Mouse (Mus musculus) lung, embryonic 14.5 days (tissue): Measurements from ENCODE around the gene Serinc5. TPM values are rescaled to one million over a fixed set of nuclear protein-coding genes. Genes with fewer than 3 reads are reported as not detected.

ENCODE experiments used
- ATAC-seq: fragments of 200-750 bp; cut with Nextera tagmentation; 2 replicates; pipeline ENCODE4 v1.8.0; 2017; ENCODE audit warnings: mild to moderate bottlenecking, moderate TSS enrichment, moderate library complexity; ENCODE audit not compliant: insufficient read depth
- DNase-seq: peaks from one replicate; pipeline ENCODE4 v3.0.0-alpha.2; 2015
- H3K27ac ChIP-seq: fragments of 300-500 bp; sonication (generic); 2 replicates; pipeline ENCODE4 v1.5.1; 2014; ENCODE audit warnings: low read depth, mild to moderate bottlenecking, moderate library complexity
- H3K27me3 ChIP-seq: fragments of 300-500 bp; sonication (generic); 2 replicates; pipeline ENCODE4 v1.6.1; 2014; ENCODE audit warnings: low read length, control low read depth; ENCODE audit not compliant: insufficient read depth
- H3K36me3 ChIP-seq: fragments of 300-500 bp; sonication (generic); 2 replicates; pipeline ENCODE4 v1.6.1; 2014; ENCODE audit warnings: control low read depth; ENCODE audit not compliant: insufficient read depth
- H3K4me1 ChIP-seq: fragments of 300-500 bp; sonication (generic); 2 replicates; pipeline ENCODE4 v1.6.1; 2014; ENCODE audit warnings: antibody characterized with exemption, control low read depth; ENCODE audit not compliant: insufficient read depth
- H3K4me2 ChIP-seq: fragments of 300-500 bp; sonication (generic); 2 replicates; pipeline ENCODE4 v1.6.1; 2014; ENCODE audit warnings: mild to moderate bottlenecking
- H3K4me3 ChIP-seq: fragments of 300-500 bp; sonication (generic); 2 replicates; pipeline ENCODE4 v1.5.1; 2014; ENCODE audit warnings: low read depth, low read length
- H3K9ac ChIP-seq: fragments of 300-500 bp; sonication (generic); 2 replicates; pipeline ENCODE4 v1.6.1; 2014
- H3K9me3 ChIP-seq: fragments of 300-500 bp; sonication (generic); 2 replicates; pipeline ENCODE4 v1.6.1; 2016; ENCODE audit warnings: low read depth, low read length, control low read depth
- CTCF ChIP-seq: IDR thresholded peaks from 2 replicates; pipeline ENCODE4 v1.5.1; 2016; ENCODE audit warnings: antibody characterized with exemption, low read depth
- WGBS: fragments of 180-500 bp; shearing (Covaris S2); extraction: QIAGEN DNeasy Blood & Tissue Kit; methylation state at CpG from one replicate; pipeline ENCODE4 v1.1.7; 2014; 5-methylcytosine and 5-hydroxymethylcytosine counted together
- polyA plus RNA-seq: library from polyadenylated mRNA; unstranded; fragments of >200 nt; fragmentation: Nextera tagmentation; extraction: Ambion mirVana; gene quantifications from 2 replicates; pipeline ENCODE4 v1.2.1, GENCODE M21; 2014

Serinc5 gene
- polyA plus RNA-seq, 1 experiment from 2014 or later, result 22.0 TPM

- H3K4me1 ChIP-seq, result peaks cover 13% of the 10 kb centered on the region
- ATAC-seq (no peak), DNase-seq (peak; percentile 39)
- no peak overlapping the region for H3K9ac ChIP-seq
- H3K36me3 ChIP-seq, result no peaks in the 10 kb centered on the region
- H3K4me3 ChIP-seq, result no peak overlapping the region
- no peak overlapping the region for H3K4me2 ChIP-seq
- H3K27ac ChIP-seq, result peak overlapping the region; percentile 78
- no peak for TF ChIP-seq CTCF
- H3K9me3 ChIP-seq, result no peaks in the 10 kb centered on the region
- 32% methylated on average over 3 of the region's 3 CpGs for WGBS
- H3K27me3 ChIP-seq, result no peaks in the 10 kb centered on the region
Measured at GRCm38 (mm10) chr13:92588704-92589103, 22.2 kb upstream of the Serinc5 start.

- peak; percentile 30; the same call in 1 of the 2 replicates for ATAC-seq
- TF ChIP-seq CTCF, result no peak
- DNase-seq, result peak; percentile 72
Measured at GRCm38 (mm10) chr13:92589255-92589654, 21.6 kb upstream of the Serinc5 start.

GRCm38 (mm10) chr13:92591225-92591624 is 19.7 kb upstream of the Serinc5 start:
- H3K27me3 ChIP-seq, result no peaks in the 10 kb centered on the region
- no peak overlapping the region for H3K4me2 ChIP-seq
- H3K27ac ChIP-seq, result no peak overlapping the region
- no peak overlapping the region for H3K4me3 ChIP-seq
- peaks cover 20% of the 10 kb centered on the region for H3K4me1 ChIP-seq
- no peak for TF ChIP-seq CTCF
- DNase-seq (no peak), ATAC-seq (no peak)
- 49% methylated on average over 3 of the region's 3 CpGs for WGBS
- H3K9me3 ChIP-seq, result no peaks in the 10 kb centered on the region
- H3K9ac ChIP-seq, result no peak overlapping the region
- no peaks in the 10 kb centered on the region for H3K36me3 ChIP-seq

More at GRCm38 (mm10) chr13:92589255-92589654, 21.6 kb upstream of the Serinc5 start:
- Histone ChIP-seq H3K36me3 (no peaks in the 10 kb centered on the region), H3K9me3 (no peaks in the 10 kb centered on the region), H3K27me3 (no peaks in the 10 kb centered on the region), H3K4me1 (peaks cover 18% of the 10 kb centered on the region), H3K9ac (no peak overlapping the region), H3K4me2 (no peak overlapping the region), H3K27ac (peak overlapping the region; percentile 78), H3K4me3 (no peak overlapping the region)

- Histone ChIP-seq H3K4me2 (0 out of 2 replicates have a peak overlapping the region, but pooled peaks have one; percentile 7), H3K36me3 (no peaks in the 10 kb centered on the region), H3K9ac (no peak overlapping the region), H3K27me3 (no peaks in the 10 kb centered on the region), H3K9me3 (no peaks in the 10 kb centered on the region), H3K4me3 (no peak overlapping the region), H3K27ac (peak overlapping the region; percentile 79), H3K4me1 (peaks cover 20% of the 10 kb centered on the region)
- no peak for ATAC-seq
- 37% methylated on average over 5 of the region's 5 CpGs for WGBS
- TF ChIP-seq CTCF, result no peak
- DNase-seq, result no peak
Measured at GRCm38 (mm10) chr13:92592268-92592785, 18.6 kb upstream of the Serinc5 start.

- Histone ChIP-seq H3K4me3 (no peak overlapping the region), H3K9me3 (no peaks in the 10 kb centered on the region), H3K36me3 (no peaks in the 10 kb centered on the region), H3K4me2 (peak overlapping the region; percentile 7; the same call in 1 of the 2 replicates), H3K4me1 (peaks cover 20% of the 10 kb centered on the region), H3K9ac (no peak overlapping the region), H3K27ac (peak overlapping the region; percentile 79), H3K27me3 (no peaks in the 10 kb centered on the region)
- ATAC-seq (peak; percentile 96), DNase-seq (peak; percentile 93)
- no peak for TF ChIP-seq CTCF
- 10% methylated on average over 12 of the region's 12 CpGs for WGBS
Measured at GRCm38 (mm10) chr13:92592786-92593635, 17.9 kb upstream of the Serinc5 start.

- peak overlapping the region; percentile 73 for H3K27ac ChIP-seq
- DNase-seq, result peak; percentile 61
- no peak overlapping the region for H3K4me3 ChIP-seq
- TF ChIP-seq CTCF, result no peak
- no peaks in the 10 kb centered on the region for H3K9me3 ChIP-seq
- H3K9ac ChIP-seq, result no peak overlapping the region
- no peaks in the 10 kb centered on the region for H3K27me3 ChIP-seq
- peaks cover 17% of the 10 kb centered on the region for H3K4me1 ChIP-seq
- no peak overlapping the region for H3K4me2 ChIP-seq
- no peak for ATAC-seq
- WGBS, result 9% methylated on average over 3 of the region's 3 CpGs
- H3K36me3 ChIP-seq, result no peaks in the 10 kb centered on the region
Measured at GRCm38 (mm10) chr13:92593731-92594396, 17.0 kb upstream of the Serinc5 start.

- no peak for TF ChIP-seq CTCF
- WGBS, result 49% methylated on average over 6 of the region's 6 CpGs
- no peak for ATAC-seq
- peaks cover 12% of the 10 kb centered on the region for H3K4me1 ChIP-seq
- no peak overlapping the region for H3K4me2 ChIP-seq
- H3K27me3 ChIP-seq, result no peaks in the 10 kb centered on the region
- no peaks in the 10 kb centered on the region for H3K36me3 ChIP-seq
- DNase-seq, result no peak
- no peaks in the 10 kb centered on the region for H3K9me3 ChIP-seq
- no peak overlapping the region for H3K4me3 ChIP-seq
- H3K9ac ChIP-seq, result 0 out of 2 replicates have a peak overlapping the region, but pooled peaks have one; percentile 10
- peak overlapping the region; percentile 73 for H3K27ac ChIP-seq
Measured at GRCm38 (mm10) chr13:92594481-92594880, 16.4 kb upstream of the Serinc5 start.
